In genomic region chr11:57985485-57985884, GRCm38 (mm10) we compare ENCODE assay signal across 2 mouse cellular contexts.
A peak's percentile ranks its signal among the peaks of the same experiment; 100 is the strongest.
TF ChIP-seq lines count a peak whose summit lies in the region.

No protein-coding gene starts in this region.

TF ChIP-seq in CH12.LX, 34 proteins besides CTCF, POLR2A, EP300 and RAD21:
- TF ChIP-seq ZNF384 (IDR thresholded peaks at IDR 0.05; ENCODE audit: low read depth, low read length) (peak; percentile 75), MAFK (IDR thresholded peaks at IDR 0.05; ENCODE audit: insufficient replicate concordance, low read length) (no peak)

TF ChIP-seq in MEL, 35 proteins besides CTCF, POLR2A, EP300 and RAD21:
- TF ChIP-seq MAZ (IDR thresholded peaks at IDR 0.05; ENCODE audit: low read depth, low read length) (no peak), CHD2 (IDR thresholded peaks at IDR 0.05; ENCODE audit: low read length) (no peak), ZNF384 (IDR thresholded peaks at IDR 0.05; ENCODE audit: low read depth, low read length) (0 out of 2 replicates have a peak, but pooled peaks have one; percentile 22)
TF ChIP-seq in MEL: peak in this region for 1.
